Mouse (Mus musculus) embryonic facial prominence, embryonic 11.5 days (tissue): ENCODE data around the gene Aurkb. TPM values are rescaled to one million over a fixed set of nuclear protein-coding genes. Genes with fewer than 3 reads are reported as not detected.

ENCODE experiments used
- ATAC-seq: fragments of 200-750 bp; cut with Nextera tagmentation; replicated peaks from 2 replicates; pipeline ENCODE4 v1.8.0; 2017; ENCODE audit warnings: low read depth; ENCODE audit not compliant: insufficient number of reproducible peaks, low FRiP score, low TSS enrichment
- DNase-seq: peaks from one replicate; pipeline ENCODE4 v3.0.0-alpha.2; 2015; ENCODE audit warnings: low spot score
- H3K27ac ChIP-seq: fragments of 300-500 bp; sonication (generic); replicated peaks from 2 replicates; pipeline ENCODE4 v1.5.1; 2014; ENCODE audit warnings: mild to moderate bottlenecking, low read depth, low read length, control low read depth
- H3K27me3 ChIP-seq: fragments of 300-500 bp; sonication (generic); 2 replicates; pipeline ENCODE4 v1.6.1; 2014; ENCODE audit warnings: mild to moderate bottlenecking, low read length, moderate library complexity, mixed read lengths; ENCODE audit not compliant: control insufficient read depth, insufficient read depth
- H3K36me3 ChIP-seq: fragments of 300-500 bp; sonication (generic); replicated peaks from 2 replicates; pipeline ENCODE4 v1.6.1; 2014; ENCODE audit warnings: low read depth, mild to moderate bottlenecking, low read length, moderate library complexity, mixed read lengths; ENCODE audit not compliant: control insufficient read depth, insufficient read depth
- H3K4me1 ChIP-seq: fragments of 300-500 bp; sonication (generic); 2 replicates; pipeline ENCODE4 v1.6.1; 2014; ENCODE audit warnings: low read length, mixed read lengths; ENCODE audit not compliant: control insufficient read depth, insufficient read depth
- H3K4me2 ChIP-seq: fragments of 300-500 bp; sonication (generic); 2 replicates; pipeline ENCODE4 v1.6.1; 2014; ENCODE audit warnings: low read depth, mild to moderate bottlenecking, control low read depth, low read length, moderate library complexity
- H3K4me3 ChIP-seq: fragments of 300-500 bp; sonication (generic); 2 replicates; pipeline ENCODE4 v1.5.1; 2014; ENCODE audit warnings: low read depth, low read length, control low read depth
- H3K9ac ChIP-seq: fragments of 300-500 bp; sonication (generic); replicated peaks from 2 replicates; pipeline ENCODE4 v1.6.1; 2014; ENCODE audit warnings: mild to moderate bottlenecking, control low read depth, low read length
- H3K9me3 ChIP-seq: fragments of 300-500 bp; sonication (generic); replicated peaks from 2 replicates; pipeline ENCODE4 v1.6.1; 2016; ENCODE audit warnings: mild to moderate bottlenecking, low read length, inconsistent platforms, mixed read lengths; ENCODE audit not compliant: control insufficient read depth
- WGBS: fragments of 180-500 bp; shearing (Covaris S2); extraction: QIAGEN DNeasy Blood & Tissue Kit; methylation state at CpG from one replicate; pipeline ENCODE4 v1.1.7; 2014; 5-methylcytosine and 5-hydroxymethylcytosine counted together
- polyA plus RNA-seq: library from polyadenylated mRNA; unstranded; fragments of >200 nt; fragmentation: Nextera tagmentation; extraction: Ambion mirVana; gene quantifications from 2 replicates; pipeline ENCODE4 v1.2.1, GENCODE M21; 2014

Aurkb gene
- polyA plus RNA-seq, 1 experiment from 2014 or later, result 162 TPM

GRCm38 (mm10) chr11:69095511-69096231 lies 50.2 kb downstream of the Aurkb start:
- Histone ChIP-seq H3K27me3 (no peaks in the 10 kb centered on the region), H3K36me3 (no peaks in the 10 kb centered on the region), H3K9me3 (no peaks in the 10 kb centered on the region), H3K4me2 (peak overlapping the region; percentile 91), H3K4me1 (peaks cover 19% of the 10 kb centered on the region), H3K4me3 (peak overlapping the region; percentile 50), H3K27ac (no peak overlapping the region), H3K9ac (peak overlapping the region; percentile 62)
- DNase-seq, result no peak
- 2% methylated on average over 27 of the region's 27 CpGs for WGBS
- ATAC-seq, result no peak

- H3K4me3 ChIP-seq, result peak overlapping the region; percentile 50
- H3K4me2 ChIP-seq, result peak overlapping the region; percentile 91
- 16% methylated on average over 9 of the region's 9 CpGs for WGBS
- H3K4me1 ChIP-seq, result peaks cover 19% of the 10 kb centered on the region
- H3K9me3 ChIP-seq, result no peaks in the 10 kb centered on the region
- no peaks in the 10 kb centered on the region for H3K36me3 ChIP-seq
- ATAC-seq (no peak), DNase-seq (no peak)
- H3K27ac ChIP-seq, result no peak overlapping the region
- H3K9ac ChIP-seq, result peak overlapping the region; percentile 62
- H3K27me3 ChIP-seq, result no peaks in the 10 kb centered on the region
Measured at GRCm38 (mm10) chr11:69096360-69096986, 51.0 kb downstream of the Aurkb start.

GRCm38 (mm10) chr11:69096987-69097900 lies 51.8 kb downstream of the Aurkb start:
- 2% methylated on average over 29 of the region's 29 CpGs for WGBS
- no peak overlapping the region; the same call in 1 of the 2 replicates for H3K27ac ChIP-seq
- H3K36me3 ChIP-seq, result no peaks in the 10 kb centered on the region
- ATAC-seq (no peak), DNase-seq (peak; percentile 83)
- H3K4me1 ChIP-seq, result peaks cover 19% of the 10 kb centered on the region
- no peaks in the 10 kb centered on the region for H3K27me3 ChIP-seq
- H3K4me2 ChIP-seq, result peak overlapping the region; percentile 91
- peak overlapping the region; percentile 27 for H3K4me3 ChIP-seq
- H3K9me3 ChIP-seq, result no peaks in the 10 kb centered on the region
- peak overlapping the region; percentile 4 for H3K9ac ChIP-seq

- no peaks in the 10 kb centered on the region for H3K9me3 ChIP-seq
- no peak overlapping the region for H3K9ac ChIP-seq
- H3K36me3 ChIP-seq, result peaks cover 3% of the 10 kb centered on the region
- H3K27me3 ChIP-seq, result no peaks in the 10 kb centered on the region
- H3K4me1 ChIP-seq, result peaks cover 19% of the 10 kb centered on the region
- peak overlapping the region; percentile 73 for H3K4me2 ChIP-seq
- 19% methylated on average over 8 of the region's 8 CpGs for WGBS
- H3K4me3 ChIP-seq, result peak overlapping the region; percentile 47
- no peak for DNase-seq
- ATAC-seq, result no peak
- 0 out of 2 replicates have a peak overlapping the region, but pooled peaks have one; percentile 8 for H3K27ac ChIP-seq
Measured at GRCm38 (mm10) chr11:69098039-69098761, 52.8 kb downstream of the Aurkb start.

GRCm38 (mm10) chr11:69098762-69099091 lies 53.3 kb downstream of the Aurkb start:
- whole genome bisulfite sequencing, result 0% methylated on average over 19 of the region's 19 CpGs
- Histone ChIP-seq H3K9ac (peak overlapping the region; percentile 39), H3K4me3 (peak overlapping the region; percentile 47), H3K4me2 (peak overlapping the region; percentile 73), H3K4me1 (peaks cover 19% of the 10 kb centered on the region), H3K9me3 (no peaks in the 10 kb centered on the region), H3K27ac (no peak overlapping the region), H3K27me3 (no peaks in the 10 kb centered on the region), H3K36me3 (peaks cover 3% of the 10 kb centered on the region)
- DNase-seq (peak; percentile 95), ATAC-seq (peak; percentile 15; the same call in 1 of the 2 replicates)

- Histone ChIP-seq H3K9me3 (no peaks in the 10 kb centered on the region), H3K4me3 (peak overlapping the region; percentile 47), H3K4me2 (peak overlapping the region; percentile 73), H3K27ac (peak overlapping the region; percentile 5; the same call in 1 of the 2 replicates), H3K9ac (peak overlapping the region; percentile 39), H3K27me3 (no peaks in the 10 kb centered on the region), H3K36me3 (peaks cover 3% of the 10 kb centered on the region), H3K4me1 (peaks cover 19% of the 10 kb centered on the region)
- ATAC-seq (no peak), DNase-seq (peak; percentile 30)
- under 1% methylated on average over 22 of the region's 22 CpGs for WGBS
Measured at GRCm38 (mm10) chr11:69099177-69099914, 53.9 kb downstream of the Aurkb start.

- Histone ChIP-seq H3K27me3 (no peaks in the 10 kb centered on the region), H3K36me3 (peaks cover 7% of the 10 kb centered on the region), H3K9me3 (no peaks in the 10 kb centered on the region), H3K4me3 (peak overlapping the region; percentile 47), H3K4me2 (peak overlapping the region; percentile 73), H3K4me1 (peaks cover 19% of the 10 kb centered on the region), H3K27ac (peak overlapping the region; percentile 5; the same call in 1 of the 2 replicates), H3K9ac (peak overlapping the region; percentile 39)
- DNase-seq, result peak; percentile 89
- under 1% methylated on average over 23 of the region's 23 CpGs for WGBS
- ATAC-seq, result 0 out of 2 replicates have a peak, but pooled peaks have one; percentile 20
Measured at GRCm38 (mm10) chr11:69099915-69100345, 54.5 kb downstream of the Aurkb start.
